Mouse (Mus musculus): ENCODE measurements around the gene Cbs. TPM values are rescaled to one million over a fixed set of nuclear protein-coding genes. Genes with fewer than 3 reads are reported as not detected.
"Not testable (repeated sequence)": the region's sequence is repeated elsewhere in the genome, so short reads cannot be mapped to it uniquely, and the experiment has no call there.

Gene Cbs
- total RNA-seq, 4 experiments from 2014 or later: 2.6 to 5.3 (median 3.9) TPM

- DNase-seq: no peak
These were observed 5.9 kb upstream of the Cbs start for GRCm38 (mm10) chr17:31642913-31643312.

DNA sequence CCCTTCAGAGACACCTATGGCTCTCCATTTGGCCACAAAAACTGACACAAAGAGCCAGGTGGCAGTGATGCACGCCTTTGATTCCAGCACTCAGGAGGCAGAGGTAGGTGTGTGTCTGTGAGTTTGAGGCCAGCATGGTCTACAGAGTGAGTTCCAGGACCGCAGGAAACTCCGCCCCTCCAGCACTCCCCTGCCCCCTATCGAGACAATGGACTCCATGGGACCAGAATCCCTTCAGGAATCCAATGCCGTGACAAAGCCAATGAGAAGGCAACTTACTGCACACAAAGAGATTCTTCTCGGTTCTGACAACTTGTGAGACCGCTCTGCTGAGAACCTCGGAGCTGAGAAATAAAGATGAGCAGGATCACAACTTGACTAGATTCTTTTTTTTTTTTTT is 5.3 kb upstream of the Cbs start:
- DNase-seq: no peak

GRCm38 (mm10) chr17:31639651-31640050 is 2.6 kb upstream of the Cbs start:
- no peak for DNase-seq

- DNase-seq: no peak
These were observed 980 bp upstream of the Cbs start for GRCm38 (mm10) chr17:31637866-31638570.

GRCm38 (mm10) chr17:31636277-31636941 is 629 bp downstream of the Cbs start:
- no peak for DNase-seq

DNA sequence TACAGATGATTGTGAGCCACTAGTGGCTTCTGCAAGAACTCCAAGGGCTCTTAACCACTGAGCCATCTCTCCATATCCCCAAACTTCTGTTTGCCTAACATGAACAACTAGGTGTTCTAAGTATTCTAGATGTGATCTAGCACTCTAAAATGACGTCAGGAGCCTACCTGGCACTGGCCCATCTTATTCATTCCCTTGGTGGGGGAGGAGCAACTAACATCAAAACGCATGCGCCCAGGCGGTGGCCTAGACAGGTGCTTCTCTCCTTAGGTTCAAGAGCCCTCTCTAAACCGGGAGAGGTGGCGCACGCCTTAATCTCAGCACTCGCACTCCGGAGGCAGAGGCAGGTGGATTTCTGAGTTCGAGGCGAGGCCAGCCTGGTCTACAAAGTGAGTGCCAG is 1.3 kb downstream of the Cbs start:
- no peak for DNase-seq

- DNase-seq: no peak
These were observed 2.1 kb downstream of the Cbs start for GRCm38 (mm10) chr17:31634896-31635295.

- DNase-seq: no peak
These were observed 4.0 kb downstream of the Cbs start for GRCm38 (mm10) chr17:31633007-31633406.

DNA sequence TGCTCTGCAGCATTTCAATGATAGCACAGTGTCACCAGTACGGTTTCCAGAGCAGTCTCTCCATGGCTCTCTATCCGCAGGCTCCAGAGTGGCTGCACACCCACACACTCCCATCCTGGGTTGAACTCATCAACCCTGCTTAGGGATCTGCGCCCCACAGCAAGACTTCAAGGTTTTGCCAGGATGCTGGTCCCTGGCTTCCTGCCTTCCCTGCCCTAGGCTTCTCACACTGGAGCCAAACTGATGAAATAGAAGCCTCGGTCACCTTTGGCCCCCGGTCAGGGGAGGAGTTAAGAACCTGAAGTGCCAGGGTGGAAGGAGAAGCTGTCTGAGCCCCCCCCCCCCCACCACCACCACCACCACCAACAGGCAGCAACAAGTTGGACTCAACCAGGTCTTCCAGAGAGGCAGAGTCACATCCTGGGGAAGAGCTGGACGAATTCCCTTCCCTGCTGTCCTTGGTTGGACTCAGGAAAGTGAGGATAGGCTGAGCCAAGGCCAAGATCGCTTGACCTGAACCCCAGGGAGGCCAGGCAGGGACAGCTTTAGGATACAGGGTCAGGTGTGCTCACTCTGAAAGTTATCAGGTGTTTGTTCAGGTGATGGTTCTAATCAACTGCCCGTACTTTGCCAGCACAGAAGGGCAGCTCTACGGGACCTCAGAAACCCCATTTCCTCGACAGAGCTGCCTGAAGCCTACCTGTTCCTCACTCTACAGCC is 5.8 kb downstream of the Cbs start:
- no peak for DNase-seq

- DNase-seq: no peak
These were observed 9.1 kb downstream of the Cbs start for GRCm38 (mm10) chr17:31627961-31628360.

- DNase-seq: no peak
These were observed 13.9 kb downstream of the Cbs start for GRCm38 (mm10) chr17:31623101-31623500.

DNA sequence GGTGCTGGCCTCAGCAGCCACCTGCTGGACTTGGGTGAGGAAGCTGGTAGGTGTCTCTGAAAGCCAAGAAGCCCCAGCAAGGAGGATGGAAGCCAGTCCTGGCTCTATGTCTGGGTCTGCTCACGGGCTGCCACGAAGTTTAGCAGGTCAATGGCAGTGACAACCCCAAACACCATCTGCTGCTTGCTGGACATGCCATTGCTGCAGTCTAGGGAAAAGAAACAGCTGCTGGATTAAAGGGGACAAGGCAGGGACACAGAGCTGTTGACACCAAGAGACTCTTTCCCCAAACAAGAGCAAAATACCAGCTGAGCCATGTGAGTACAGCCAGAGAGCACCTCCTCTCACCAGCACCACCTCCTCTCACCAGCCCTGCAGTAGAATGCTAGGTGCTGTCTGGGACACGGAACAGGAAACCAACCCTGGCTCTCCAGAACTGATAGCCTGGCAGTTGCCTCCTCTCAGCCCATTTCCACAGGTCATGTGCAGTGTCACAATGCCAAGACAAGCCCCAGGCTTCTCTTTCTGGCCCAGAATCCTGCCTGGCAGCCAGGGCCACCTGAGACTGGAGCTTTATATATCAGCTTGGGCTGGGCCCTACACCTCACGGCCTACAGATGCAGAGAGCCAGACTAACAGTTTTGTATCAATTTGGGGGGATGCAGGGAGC is 23.8 kb downstream of the Cbs start:
- no peak for DNase-seq

GRCm38 (mm10) chr17:31609895-31610294 is 27.1 kb downstream of the Cbs start:
- DNase-seq: no peak

GRCm38 (mm10) chr17:31609173-31609572 is 27.9 kb downstream of the Cbs start:
- not testable (repeated sequence) for DNase-seq

- DNase-seq: no peak
These were observed 29.6 kb downstream of the Cbs start for GRCm38 (mm10) chr17:31607256-31607951.

- DNase-seq: no peak
These were observed 30.6 kb downstream of the Cbs start for GRCm38 (mm10) chr17:31606424-31606823.

GRCm38 (mm10) chr17:31598593-31598992 is 38.4 kb downstream of the Cbs start:
- no peak for DNase-seq

GRCm38 (mm10) chr17:31597957-31598356 is 39.1 kb downstream of the Cbs start:
- no peak for DNase-seq

DNA sequence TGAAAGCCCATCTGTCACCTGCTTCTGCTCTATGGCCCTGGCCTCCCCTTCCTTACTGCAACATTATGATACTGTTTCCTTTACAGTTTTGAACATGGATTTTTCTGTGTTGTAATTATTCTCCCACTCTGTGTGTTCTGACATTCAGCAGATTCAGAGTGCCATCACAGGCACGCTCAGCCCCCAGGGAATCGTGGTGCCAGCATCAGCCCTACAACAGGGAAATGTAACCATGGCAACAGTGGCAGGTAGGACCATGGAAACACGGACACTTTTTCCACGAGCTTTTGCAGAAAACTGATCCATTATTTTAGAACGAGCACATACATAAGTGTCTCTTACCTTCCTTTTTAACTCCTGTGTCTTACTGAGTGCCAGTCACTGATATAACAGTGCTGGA is 42.0 kb downstream of the Cbs start:
- no peak for DNase-seq

DNA sequence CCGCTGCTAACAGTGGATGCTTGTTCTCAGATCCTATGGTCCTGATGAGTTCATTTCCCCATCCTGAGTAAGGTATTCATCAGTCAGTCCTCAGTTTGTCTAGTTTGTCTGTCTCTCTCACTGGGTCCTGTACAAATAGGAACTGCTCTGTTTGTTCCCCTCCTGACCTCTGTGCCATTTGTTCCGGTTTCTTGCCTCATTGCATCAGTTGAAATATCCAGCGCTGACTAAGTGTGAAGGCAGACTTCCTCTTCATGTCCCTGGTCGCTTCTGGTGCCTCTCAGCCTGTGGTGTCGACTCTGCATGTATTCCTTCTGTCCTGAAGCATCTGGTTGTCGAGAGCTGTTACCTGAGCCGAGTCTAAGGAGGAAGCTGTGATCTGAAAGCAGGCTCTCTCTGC is 42.4 kb downstream of the Cbs start:
- no peak for DNase-seq

GRCm38 (mm10) chr17:31590846-31591245 is 46.2 kb downstream of the Cbs start:
- no peak for DNase-seq

DNA sequence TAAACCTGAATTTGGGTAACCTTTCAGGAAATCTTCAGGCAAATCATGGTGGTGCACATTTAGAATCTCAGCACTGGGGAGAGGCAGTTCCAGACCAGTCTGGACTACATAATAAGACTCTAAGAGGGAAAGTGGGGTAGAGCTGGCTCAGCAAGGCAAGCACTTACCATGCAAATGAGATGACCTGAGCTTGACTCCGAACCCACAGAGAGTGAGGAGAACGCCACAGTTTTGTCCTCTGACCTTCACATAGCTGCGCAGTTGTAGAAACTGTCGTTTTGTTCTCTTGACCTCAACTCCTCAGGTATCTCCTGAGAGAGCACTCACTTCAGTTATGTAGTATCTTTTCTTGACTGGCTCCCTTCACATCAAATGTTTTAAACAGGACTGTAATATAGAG is 48.3 kb downstream of the Cbs start:
- DNase-seq: no peak
